Mouse (Mus musculus) lung, postnatal 0 days (tissue): ENCODE data around the gene Opn1mw. TPM values are rescaled to one million over a fixed set of nuclear protein-coding genes. Genes with fewer than 3 reads are reported as not detected.

Experiments
- ATAC-seq: fragments of 200-750 bp; cut with Nextera tagmentation; 2 replicates; pipeline ENCODE4 v1.8.0; 2017; ENCODE audit warnings: moderate library complexity
- DNase-seq: peaks from one replicate; pipeline ENCODE4 v3.0.0-alpha.2; 2016; ENCODE audit warnings: low spot score
- H3K27ac ChIP-seq: fragments of 300-500 bp; sonication (generic); 2 replicates; pipeline ENCODE4 v1.5.1; 2014; ENCODE audit warnings: antibody characterized with exemption, mild to moderate bottlenecking, low read length, mixed read lengths
- H3K27me3 ChIP-seq: fragments of 300-500 bp; sonication (generic); replicated peaks from 2 replicates; pipeline ENCODE4 v1.6.1; 2014; ENCODE audit warnings: low read length, mixed read lengths; ENCODE audit not compliant: insufficient read depth
- H3K36me3 ChIP-seq: fragments of 300-500 bp; sonication (generic); 2 replicates; pipeline ENCODE4 v1.6.1; 2014; ENCODE audit warnings: low read length, mixed read lengths; ENCODE audit not compliant: insufficient read depth
- H3K4me1 ChIP-seq: fragments of 300-500 bp; sonication (generic); 2 replicates; pipeline ENCODE4 v1.6.1; 2014; ENCODE audit warnings: antibody characterized with exemption, low read depth, low read length, mixed read lengths; ENCODE audit not compliant: insufficient read depth
- H3K4me2 ChIP-seq: fragments of 300-500 bp; sonication (generic); replicated peaks from 2 replicates; pipeline ENCODE4 v1.6.1; 2014; ENCODE audit warnings: low read depth, mild to moderate bottlenecking, low read length, moderate library complexity, mixed read lengths
- H3K4me3 ChIP-seq: fragments of 300-500 bp; sonication (generic); 2 replicates; pipeline ENCODE4 v1.5.1; 2014; ENCODE audit warnings: low read depth, low read length
- H3K9ac ChIP-seq: fragments of 300-500 bp; sonication (generic); replicated peaks from 2 replicates; pipeline ENCODE4 v1.6.1; 2014; ENCODE audit warnings: low read depth, mild to moderate bottlenecking
- H3K9me3 ChIP-seq: fragments of 300-500 bp; sonication (generic); 2 replicates; pipeline ENCODE4 v1.6.1; 2016; ENCODE audit warnings: low read length, mixed read lengths
- CTCF ChIP-seq: IDR thresholded peaks from 2 replicates; pipeline ENCODE4 v1.5.1; 2016; ENCODE audit warnings: antibody characterized with exemption, mild to moderate bottlenecking
- EP300 ChIP-seq: IDR thresholded peaks from 2 replicates; pipeline ENCODE4 v1.6.1; 2016; ENCODE audit warnings: antibody characterized with exemption, mild to moderate bottlenecking, control low read depth
- WGBS: fragments of 180-500 bp; shearing (Covaris S2); extraction: QIAGEN DNeasy Blood & Tissue Kit; methylation state at CpG from one replicate; pipeline ENCODE4 v1.1.7; 2014; 5-methylcytosine and 5-hydroxymethylcytosine counted together
- polyA plus RNA-seq: library from polyadenylated mRNA; unstranded; fragments of >200 nt; fragmentation: Nextera tagmentation; extraction: Ambion mirVana; gene quantifications from 2 replicates; pipeline ENCODE4 v1.2.1, GENCODE M21; 2015

The Opn1mw gene
- polyA plus RNA-seq, 1 experiment from 2014 or later = not detected

GRCm38 (mm10) chrX:74176959-74177358 is 49.7 kb downstream of the Opn1mw start, which contains the start of gene Tktl1:
Gene Tktl1, plus strand, starts transcription at chrX:74177259.
- no peak for DNase-seq
- H3K36me3 ChIP-seq = no peaks in the 10 kb centered on the region
- no peaks in the 10 kb centered on the region for H3K27me3 ChIP-seq
- ATAC-seq = no peak
- no peaks in the 10 kb centered on the region for H3K4me1 ChIP-seq
- H3K4me2 ChIP-seq = no peak within 1 kb of the TSS
- H3K9ac ChIP-seq = no peak within 1 kb of the TSS
- H3K4me3 ChIP-seq = no peak within 1 kb of the TSS
- TF ChIP-seq CTCF (no peak), EP300 (no peak)
- 84% methylated on average over 17 of the region's 17 CpGs for WGBS
- H3K9me3 ChIP-seq = no peaks in the 10 kb centered on the region
- H3K27ac ChIP-seq = no peak within 1 kb of the TSS

Other genes starting within 250 kb of the Opn1mw start
- 0.08 and 0.11 TPM in 2 replicates for gene Avpr2, start 235.4 kb upstream of the Opn1mw start, polyA plus RNA-seq
- gene L1cam, start 231.4 kb upstream of the Opn1mw start, polyA plus RNA-seq = 0.86 and 0.98 TPM in 2 replicates
- 1.9 and 2.3 TPM in 2 replicates for gene Arhgap4, start 205.6 kb upstream of the Opn1mw start, polyA plus RNA-seq
- 54.6 and 55.3 TPM in 2 replicates for gene Naa10, start 205.5 kb upstream of the Opn1mw start, polyA plus RNA-seq
- gene Renbp, start 196.6 kb upstream of the Opn1mw start, polyA plus RNA-seq = 79.4 and 83.5 TPM in 2 replicates
- 19.0 and 22.8 TPM in 2 replicates for gene Hcfc1, start 161.1 kb upstream of the Opn1mw start, polyA plus RNA-seq
- 39.4 and 39.5 TPM in 2 replicates for gene Irak1, start 103.5 kb upstream of the Opn1mw start, polyA plus RNA-seq
- gene Mecp2, start 7.9 kb downstream of the Opn1mw start, polyA plus RNA-seq = 9.8 and 10.0 TPM in 2 replicates
- gene Tex28, start 40.4 kb downstream of the Opn1mw start, polyA plus RNA-seq = not detected in 2 replicates
- not detected in 2 replicates for gene Tktl1, start 49.8 kb downstream of the Opn1mw start, polyA plus RNA-seq
- 171 and 179 TPM in 2 replicates for gene Flna, start 122.4 kb downstream of the Opn1mw start, polyA plus RNA-seq
- 16.1 and 18.6 TPM in 2 replicates for gene Emd, start 127.2 kb downstream of the Opn1mw start, polyA plus RNA-seq
- 661 and 759 TPM in 2 replicates for gene Rpl10, start 143.3 kb downstream of the Opn1mw start, polyA plus RNA-seq
- 82.7 and 84.9 TPM in 2 replicates for gene Taz, start 154.4 kb downstream of the Opn1mw start, polyA plus RNA-seq
- 27.7 and 33.0 TPM in 2 replicates for gene Dnase1l1, start 154.9 kb downstream of the Opn1mw start, polyA plus RNA-seq
- 129 and 140 TPM in 2 replicates for gene Atp6ap1, start 169.6 kb downstream of the Opn1mw start, polyA plus RNA-seq
- 96.7 and 113 TPM in 2 replicates for gene Gdi1, start 177.5 kb downstream of the Opn1mw start, polyA plus RNA-seq
- gene Fam50a, start 185.6 kb downstream of the Opn1mw start, polyA plus RNA-seq = 47.1 and 49.6 TPM in 2 replicates
- 1.6 and 1.7 TPM in 2 replicates for gene Plxna3, start 201.6 kb downstream of the Opn1mw start, polyA plus RNA-seq
- gene Lage3, start 226.2 kb downstream of the Opn1mw start, polyA plus RNA-seq = 75.0 and 82.6 TPM in 2 replicates
- 53.0 and 56.2 TPM in 2 replicates for gene Ubl4a, start 245.8 kb downstream of the Opn1mw start, polyA plus RNA-seq
- gene Slc10a3, start 245.9 kb downstream of the Opn1mw start, polyA plus RNA-seq = 25.0 and 25.6 TPM in 2 replicates